Mouse (Mus musculus) hindbrain, embryonic 15.5 days (tissue): ENCODE data around the gene Vps18. TPM values are rescaled to one million over a fixed set of nuclear protein-coding genes. Genes with fewer than 3 reads are reported as not detected.

Experiments
- ATAC-seq: fragments of 200-750 bp; cut with Nextera tagmentation; 2 replicates; pipeline ENCODE4 v1.8.0; 2017; ENCODE audit warnings: low read depth, moderate number of reproducible peaks, moderate TSS enrichment; ENCODE audit not compliant: low FRiP score
- H3K27ac ChIP-seq: fragments of 300-500 bp; sonication (generic); replicated peaks from 2 replicates; pipeline ENCODE4 v1.5.1; 2015; ENCODE audit warnings: mild to moderate bottlenecking, inconsistent platforms
- H3K27me3 ChIP-seq: fragments of 300-500 bp; sonication (generic); 2 replicates; pipeline ENCODE4 v1.6.1; 2015; ENCODE audit warnings: control low read depth, inconsistent platforms
- H3K36me3 ChIP-seq: fragments of 300-500 bp; sonication (generic); 2 replicates; pipeline ENCODE4 v1.6.1; 2015; ENCODE audit warnings: control low read depth, inconsistent platforms
- H3K4me1 ChIP-seq: fragments of 300-500 bp; sonication (generic); replicated peaks from 2 replicates; pipeline ENCODE4 v1.6.1; 2015; ENCODE audit warnings: control low read depth, inconsistent platforms
- H3K4me2 ChIP-seq: fragments of 300-500 bp; sonication (generic); 2 replicates; pipeline ENCODE4 v1.6.1; 2015; ENCODE audit warnings: moderate library complexity, mild to moderate bottlenecking, inconsistent platforms
- H3K4me3 ChIP-seq: fragments of 300-500 bp; sonication (generic); 2 replicates; pipeline ENCODE4 v1.5.1; 2015; ENCODE audit warnings: mild to moderate bottlenecking, inconsistent platforms
- H3K9ac ChIP-seq: fragments of 300-500 bp; sonication (generic); 2 replicates; pipeline ENCODE4 v1.6.1; 2015; ENCODE audit warnings: inconsistent platforms
- H3K9me3 ChIP-seq: fragments of 300-500 bp; sonication (generic); 2 replicates; pipeline ENCODE4 v1.6.1; 2016; ENCODE audit warnings: control low read depth, inconsistent platforms
- WGBS: fragments of 180-500 bp; shearing (Covaris S2); methylation state at CpG from one replicate; pipeline ENCODE4 v1.1.7; 2015; 5-methylcytosine and 5-hydroxymethylcytosine counted together
- polyA plus RNA-seq: library from polyadenylated mRNA; unstranded; fragments of >200 nt; fragmentation: Nextera tagmentation; extraction: Ambion mirVana; gene quantifications from 2 replicates; pipeline ENCODE4 v1.2.1, GENCODE M21; 2015

The Vps18 gene
- polyA plus RNA-seq, 1 experiment from 2014 or later: 30.2 TPM

DNA sequence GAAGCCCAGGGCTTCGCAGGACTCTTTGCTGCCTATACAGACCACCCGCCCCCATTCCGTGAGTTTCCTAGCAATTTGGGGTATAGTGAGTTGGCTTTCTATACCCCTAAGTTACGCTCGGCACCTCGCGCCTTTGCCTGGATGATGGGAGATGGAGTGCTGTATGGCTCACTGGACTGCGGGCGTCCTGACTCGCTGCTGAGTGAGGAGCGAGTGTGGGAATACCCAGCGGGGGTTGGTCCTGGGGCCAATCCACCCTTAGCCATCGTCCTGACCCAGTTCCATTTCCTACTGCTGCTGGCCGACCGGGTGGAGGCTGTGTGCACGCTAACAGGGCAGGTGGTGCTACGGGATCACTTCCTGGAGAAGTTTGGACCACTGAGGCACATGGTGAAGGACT, 4.8 kb downstream of the Vps18 start:
- H3K4me1 ChIP-seq: peaks cover 25% of the 10 kb centered on the region
- H3K9ac ChIP-seq: no peak overlapping the region
- no peaks in the 10 kb centered on the region for H3K27me3 ChIP-seq
- no peaks in the 10 kb centered on the region for H3K9me3 ChIP-seq
- no peak overlapping the region for H3K27ac ChIP-seq
- WGBS: 94% methylated on average over 17 of the region's 17 CpGs
- H3K4me3 ChIP-seq: no peak overlapping the region
- H3K36me3 ChIP-seq: peaks cover 70% of the 10 kb centered on the region
- ATAC-seq: no peak
- H3K4me2 ChIP-seq: no peak overlapping the region

DNA sequence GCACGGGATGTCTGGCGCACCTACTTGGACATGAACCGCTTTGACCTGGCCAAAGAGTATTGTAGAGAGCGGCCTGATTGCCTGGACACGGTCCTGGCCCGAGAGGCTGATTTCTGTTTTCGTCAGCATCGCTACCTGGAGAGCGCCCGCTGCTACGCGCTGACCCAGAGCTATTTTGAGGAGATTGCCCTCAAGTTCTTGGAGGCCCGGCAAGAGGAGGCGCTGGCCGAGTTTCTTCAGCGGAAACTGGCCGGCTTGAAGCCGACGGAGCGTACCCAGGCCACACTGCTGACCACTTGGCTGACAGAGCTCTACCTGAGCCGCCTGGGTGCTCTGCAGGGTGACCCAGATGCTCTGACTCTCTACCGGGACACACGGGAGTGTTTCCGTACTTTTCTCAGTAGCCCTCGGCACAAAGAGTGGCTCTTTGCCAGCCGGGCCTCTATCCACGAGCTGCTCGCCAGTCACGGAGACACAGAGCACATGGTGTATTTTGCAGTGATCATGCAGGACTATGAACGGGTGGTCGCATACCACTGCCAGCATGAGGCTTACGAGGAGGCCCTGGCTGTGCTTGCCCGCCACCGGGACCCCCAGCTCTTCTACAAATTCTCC, 5.3 kb downstream of the Vps18 start:
- 94% methylated on average over 34 of the region's 34 CpGs for WGBS
- no peak overlapping the region for H3K9ac ChIP-seq
- H3K36me3 ChIP-seq: peaks cover 74% of the 10 kb centered on the region
- H3K4me1 ChIP-seq: peaks cover 24% of the 10 kb centered on the region
- H3K27me3 ChIP-seq: no peaks in the 10 kb centered on the region
- no peak overlapping the region for H3K27ac ChIP-seq
- H3K4me2 ChIP-seq: no peak overlapping the region
- no peak overlapping the region for H3K4me3 ChIP-seq
- H3K9me3 ChIP-seq: no peaks in the 10 kb centered on the region
- ATAC-seq: no peak

DNA sequence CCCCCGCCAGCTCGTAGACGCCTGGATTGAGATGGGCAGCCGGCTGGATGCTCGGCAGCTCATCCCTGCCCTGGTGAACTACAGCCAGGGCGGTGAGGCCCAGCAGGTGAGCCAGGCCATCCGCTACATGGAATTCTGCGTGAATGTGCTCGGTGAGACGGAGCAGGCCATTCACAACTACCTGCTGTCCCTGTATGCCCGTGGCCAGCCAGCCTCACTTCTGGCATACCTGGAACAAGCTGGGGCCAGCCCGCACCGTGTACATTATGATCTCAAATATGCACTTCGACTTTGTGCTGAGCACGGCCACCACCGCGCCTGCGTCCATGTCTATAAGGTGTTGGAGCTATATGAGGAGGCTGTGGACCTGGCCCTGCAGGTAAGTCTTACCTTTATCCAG, 5.9 kb downstream of the Vps18 start:
- WGBS: 94% methylated on average over 18 of the region's 18 CpGs
- no peak overlapping the region for H3K4me2 ChIP-seq
- no peak overlapping the region for H3K4me3 ChIP-seq
- peaks cover 19% of the 10 kb centered on the region for H3K4me1 ChIP-seq
- no peak for ATAC-seq
- no peak overlapping the region for H3K27ac ChIP-seq
- H3K9me3 ChIP-seq: no peaks in the 10 kb centered on the region
- H3K9ac ChIP-seq: no peak overlapping the region
- H3K36me3 ChIP-seq: peaks cover 74% of the 10 kb centered on the region
- H3K27me3 ChIP-seq: no peaks in the 10 kb centered on the region

DNA sequence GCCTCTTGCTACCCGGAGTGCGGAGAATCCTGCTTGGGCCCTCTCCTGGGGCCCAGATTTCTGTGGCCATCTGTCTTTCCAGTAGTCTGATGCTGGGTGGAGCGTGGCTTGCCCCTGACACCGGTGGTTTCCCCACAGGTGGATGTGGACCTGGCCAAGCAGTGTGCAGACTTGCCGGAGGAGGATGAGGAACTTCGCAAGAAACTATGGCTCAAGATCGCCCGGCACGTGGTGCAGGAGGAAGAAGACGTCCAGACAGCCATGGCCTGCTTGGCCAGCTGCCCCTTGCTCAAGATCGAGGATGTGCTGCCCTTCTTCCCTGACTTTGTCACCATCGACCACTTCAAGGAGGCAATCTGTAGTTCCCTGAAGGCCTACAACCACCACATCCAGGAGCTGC, 8.2 kb downstream of the Vps18 start:
- ATAC-seq: no peak
- peaks cover 57% of the 10 kb centered on the region for H3K36me3 ChIP-seq
- H3K4me1 ChIP-seq: peaks cover 17% of the 10 kb centered on the region
- 93% methylated on average over 12 of the region's 12 CpGs for WGBS
- no peaks in the 10 kb centered on the region for H3K27me3 ChIP-seq
- H3K9ac ChIP-seq: no peak overlapping the region
- no peak overlapping the region for H3K27ac ChIP-seq
- no peak overlapping the region for H3K4me2 ChIP-seq
- no peak overlapping the region for H3K4me3 ChIP-seq
- no peaks in the 10 kb centered on the region for H3K9me3 ChIP-seq

DNA sequence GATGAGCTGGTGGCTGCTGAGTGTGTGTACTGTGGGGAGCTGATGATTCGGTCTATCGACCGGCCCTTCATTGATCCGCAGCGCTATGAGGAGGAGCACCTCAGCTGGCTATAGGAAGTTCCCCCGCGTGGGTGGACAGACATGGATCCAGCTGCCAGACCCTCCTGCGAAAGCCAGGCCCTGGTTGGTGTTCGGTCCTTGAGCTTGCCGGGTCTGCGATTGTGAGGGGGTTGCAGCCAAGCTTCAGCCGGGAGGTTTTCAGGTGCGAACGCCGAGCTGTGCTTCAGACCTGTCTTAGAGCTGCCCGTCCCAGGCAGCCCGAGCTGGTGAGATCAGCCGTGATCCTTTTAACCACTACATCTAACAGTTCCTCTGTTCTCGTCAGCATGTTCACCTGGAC, 9.0 kb downstream of the Vps18 start:
- Histone ChIP-seq H3K4me1 (peaks cover 17% of the 10 kb centered on the region), H3K4me2 (no peak overlapping the region), H3K27ac (no peak overlapping the region), H3K36me3 (peaks cover 54% of the 10 kb centered on the region), H3K27me3 (no peaks in the 10 kb centered on the region), H3K4me3 (no peak overlapping the region), H3K9me3 (no peaks in the 10 kb centered on the region), H3K9ac (no peak overlapping the region)
- ATAC-seq: no peak
- WGBS: 92% methylated on average over 19 of the region's 19 CpGs

DNA sequence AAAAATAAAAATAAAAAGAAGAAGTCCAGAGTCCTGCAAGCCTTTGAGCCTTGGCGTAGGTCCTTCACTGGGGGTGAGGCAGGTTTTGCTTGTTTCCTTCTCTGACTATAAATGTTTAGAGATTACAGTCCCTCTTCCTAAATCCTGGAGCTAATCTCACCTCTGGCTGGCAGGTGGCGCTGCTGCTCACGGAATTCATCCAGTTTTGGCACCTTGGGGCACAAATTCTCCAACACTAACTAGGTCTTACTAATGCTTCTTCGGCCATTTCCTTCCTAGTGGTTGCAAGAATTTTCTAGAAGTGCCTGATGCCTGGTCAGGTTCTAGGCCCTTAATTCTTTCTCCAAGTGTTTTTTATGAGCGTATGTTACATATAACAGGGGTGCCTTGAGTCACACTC, 9.8 kb downstream of the Vps18 start:
- Histone ChIP-seq H3K27me3 (no peaks in the 10 kb centered on the region), H3K4me3 (no peak overlapping the region), H3K36me3 (peaks cover 46% of the 10 kb centered on the region), H3K27ac (no peak overlapping the region), H3K9ac (no peak overlapping the region), H3K9me3 (no peaks in the 10 kb centered on the region), H3K4me2 (no peak overlapping the region), H3K4me1 (peaks cover 17% of the 10 kb centered on the region)
- WGBS: 49% methylated on average over 5 of the region's 5 CpGs
- ATAC-seq: no peak

DNA sequence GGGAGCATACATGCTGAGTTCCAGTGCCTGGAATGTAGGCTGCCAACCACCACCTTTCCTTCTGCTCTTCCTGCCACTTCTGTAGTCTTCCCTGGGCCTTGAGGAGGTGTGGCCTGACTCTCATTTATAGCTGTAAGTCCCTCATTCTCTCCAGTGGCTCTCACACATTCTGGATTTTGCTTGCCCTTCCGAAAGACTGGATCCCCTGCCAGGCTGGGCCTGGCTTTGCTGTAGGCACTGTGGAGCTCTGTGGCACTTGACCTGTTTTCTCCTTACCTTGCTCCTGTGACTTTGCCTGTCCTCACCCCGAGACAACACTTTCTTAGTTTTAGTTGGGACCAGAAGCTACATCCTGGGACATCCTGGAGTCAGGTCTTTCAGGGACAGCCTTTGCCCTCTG, 10.3 kb downstream of the Vps18 start:
- H3K9ac ChIP-seq: no peak overlapping the region
- no peak for ATAC-seq
- WGBS: 91% methylated on average over 2 of the region's 2 CpGs
- H3K27me3 ChIP-seq: no peaks in the 10 kb centered on the region
- no peak overlapping the region for H3K4me2 ChIP-seq
- H3K27ac ChIP-seq: no peak overlapping the region
- H3K9me3 ChIP-seq: no peaks in the 10 kb centered on the region
- H3K36me3 ChIP-seq: peaks cover 41% of the 10 kb centered on the region
- H3K4me3 ChIP-seq: no peak overlapping the region
- H3K4me1 ChIP-seq: peaks cover 17% of the 10 kb centered on the region

DNA sequence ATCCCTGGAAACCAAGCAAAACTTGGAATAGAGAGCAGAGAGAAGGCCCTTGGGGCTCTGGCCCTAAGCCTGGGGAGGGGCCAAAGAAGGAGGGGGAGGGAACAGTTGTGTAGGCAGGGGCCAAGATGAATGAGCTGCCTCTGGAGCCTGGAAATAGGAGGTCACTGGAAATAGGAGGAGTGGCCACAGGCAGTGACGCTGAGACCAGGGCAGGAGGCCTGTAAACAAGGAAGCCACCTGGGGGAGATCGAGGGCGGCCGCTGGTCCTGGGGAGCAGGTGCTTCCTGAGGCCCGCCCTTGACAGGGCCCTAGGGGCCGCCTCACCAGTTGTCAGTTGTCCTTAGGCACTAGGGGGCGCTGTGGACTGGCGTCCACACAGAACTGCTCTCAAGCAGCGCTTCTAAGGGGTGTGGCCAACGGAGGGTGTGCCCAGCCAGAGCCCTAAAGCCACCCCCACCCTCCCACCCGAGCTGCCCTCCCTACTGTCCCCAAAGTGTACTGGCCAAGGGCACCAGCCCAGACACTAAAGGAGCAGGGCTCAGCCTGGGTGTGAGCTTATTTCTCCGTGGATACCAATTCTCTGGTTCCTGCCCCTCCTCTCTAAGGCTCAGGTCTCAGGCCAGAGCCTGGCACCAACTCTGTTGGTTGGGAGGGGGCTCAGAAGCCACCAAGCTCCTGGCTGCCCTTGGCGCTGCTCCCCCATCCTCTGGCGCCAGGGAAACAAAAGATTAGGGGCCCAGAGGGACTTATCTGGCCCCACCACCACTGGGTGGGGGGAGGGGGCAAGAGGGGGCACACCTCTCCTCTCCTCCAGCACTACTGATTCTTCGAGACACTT, 11.7 kb downstream of the Vps18 start:
- H3K9ac ChIP-seq: no peak overlapping the region
- no peak overlapping the region for H3K4me3 ChIP-seq
- H3K4me2 ChIP-seq: peak overlapping the region; percentile 33
- H3K27me3 ChIP-seq: no peaks in the 10 kb centered on the region
- H3K27ac ChIP-seq: peak overlapping the region; percentile 59
- ATAC-seq: peak; percentile 69
- peaks cover 29% of the 10 kb centered on the region for H3K36me3 ChIP-seq
- peaks cover 20% of the 10 kb centered on the region for H3K4me1 ChIP-seq
- H3K9me3 ChIP-seq: no peaks in the 10 kb centered on the region
- 6% methylated on average over 15 of the region's 15 CpGs for WGBS

DNA sequence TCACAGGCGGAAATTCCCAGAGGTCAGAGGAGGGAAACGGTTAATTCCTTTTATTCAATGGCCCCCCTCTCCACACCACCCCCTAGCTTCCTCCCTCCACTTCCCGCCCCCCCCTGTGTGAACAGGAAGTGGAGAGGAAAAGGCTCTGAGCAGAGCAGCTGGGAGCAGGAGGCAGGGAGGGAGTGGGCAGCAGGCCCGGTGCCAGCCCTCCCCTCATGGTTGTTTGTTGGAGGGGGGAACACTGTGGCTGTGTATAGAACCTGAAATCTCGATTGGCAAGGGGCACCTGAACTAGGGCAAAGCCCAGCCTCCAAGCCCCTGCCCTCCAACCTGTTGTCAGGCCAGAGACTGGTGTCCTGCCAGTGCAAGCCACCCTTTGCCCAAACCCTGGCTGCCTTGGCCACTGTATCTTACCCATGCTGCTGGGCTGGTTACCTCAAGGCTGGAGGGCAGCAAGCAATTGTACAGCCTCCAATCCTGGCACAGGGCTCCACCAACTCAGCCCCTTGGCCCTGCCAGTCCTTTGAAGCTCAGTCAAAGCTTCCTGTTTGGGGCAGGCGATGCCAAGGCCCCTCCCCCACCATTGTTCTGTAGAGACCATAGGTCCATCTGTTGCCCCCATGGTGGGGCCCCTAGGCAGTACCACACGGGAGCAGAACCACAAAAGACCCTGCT, 12.4 kb downstream of the Vps18 start:
- H3K27me3 ChIP-seq: no peaks in the 10 kb centered on the region
- H3K9me3 ChIP-seq: no peaks in the 10 kb centered on the region
- peaks cover 16% of the 10 kb centered on the region for H3K4me1 ChIP-seq
- no peak overlapping the region for H3K4me3 ChIP-seq
- peak overlapping the region; percentile 33 for H3K4me2 ChIP-seq
- peaks cover 24% of the 10 kb centered on the region for H3K36me3 ChIP-seq
- 35% methylated on average over 7 of the region's 7 CpGs for WGBS
- H3K27ac ChIP-seq: peak overlapping the region; percentile 59
- no peak overlapping the region for H3K9ac ChIP-seq
- ATAC-seq: peak; percentile 52

DNA sequence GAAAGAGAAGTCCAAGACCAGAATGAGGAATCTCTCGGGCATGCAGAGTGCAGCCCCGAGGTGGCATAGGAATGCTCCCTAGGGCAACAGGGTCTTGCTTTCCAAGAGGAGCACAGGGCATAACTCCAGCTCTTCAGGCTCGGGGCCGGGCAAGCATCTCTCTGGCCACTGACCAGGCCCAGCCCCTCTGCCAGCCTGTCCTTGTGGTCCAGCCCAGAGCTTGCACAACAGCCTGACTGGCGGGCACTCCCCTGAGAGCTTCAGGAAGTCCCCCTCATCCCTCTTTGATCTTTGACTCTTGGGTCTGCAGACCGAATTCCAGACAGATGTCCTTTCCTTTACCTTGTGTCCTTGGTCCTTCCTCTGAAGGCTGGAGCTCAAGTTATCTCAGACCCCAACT, 14.3 kb downstream of the Vps18 start:
- ATAC-seq: no peak
- Histone ChIP-seq H3K4me3 (no peak overlapping the region), H3K4me1 (peaks cover 14% of the 10 kb centered on the region), H3K9me3 (no peaks in the 10 kb centered on the region), H3K36me3 (peaks cover 8% of the 10 kb centered on the region; the same call in 1 of the 2 replicates), H3K4me2 (no peak overlapping the region), H3K9ac (no peak overlapping the region), H3K27me3 (no peaks in the 10 kb centered on the region), H3K27ac (no peak overlapping the region)
- WGBS: 83% methylated on average over 6 of the region's 6 CpGs

DNA sequence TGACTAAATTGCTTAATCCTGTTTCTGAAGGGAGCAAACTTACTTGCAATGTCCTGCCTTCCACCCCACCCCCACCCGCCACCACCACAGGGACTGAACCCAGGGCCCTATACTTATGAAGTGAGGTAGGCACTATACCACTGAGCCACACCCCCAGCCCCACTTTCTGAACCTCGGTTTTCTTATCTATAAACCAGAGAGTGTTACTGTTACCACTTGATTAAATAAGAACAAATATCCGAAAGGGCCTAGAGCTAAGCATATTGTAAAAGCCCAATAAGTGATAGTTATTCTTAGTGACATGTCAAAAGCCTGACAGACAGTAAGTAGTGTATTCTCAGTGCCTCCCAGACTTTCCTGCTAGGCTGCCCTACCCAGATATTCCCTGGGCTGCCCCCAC, 15.9 kb downstream of the Vps18 start:
- Histone ChIP-seq H3K36me3 (no peaks in the 10 kb centered on the region), H3K9me3 (no peaks in the 10 kb centered on the region), H3K9ac (no peak overlapping the region), H3K27me3 (no peaks in the 10 kb centered on the region), H3K4me3 (no peak overlapping the region), H3K4me2 (no peak overlapping the region), H3K27ac (no peak overlapping the region), H3K4me1 (peaks cover 14% of the 10 kb centered on the region)
- WGBS: 62% methylated on average over 3 of the region's 3 CpGs
- no peak for ATAC-seq

DNA sequence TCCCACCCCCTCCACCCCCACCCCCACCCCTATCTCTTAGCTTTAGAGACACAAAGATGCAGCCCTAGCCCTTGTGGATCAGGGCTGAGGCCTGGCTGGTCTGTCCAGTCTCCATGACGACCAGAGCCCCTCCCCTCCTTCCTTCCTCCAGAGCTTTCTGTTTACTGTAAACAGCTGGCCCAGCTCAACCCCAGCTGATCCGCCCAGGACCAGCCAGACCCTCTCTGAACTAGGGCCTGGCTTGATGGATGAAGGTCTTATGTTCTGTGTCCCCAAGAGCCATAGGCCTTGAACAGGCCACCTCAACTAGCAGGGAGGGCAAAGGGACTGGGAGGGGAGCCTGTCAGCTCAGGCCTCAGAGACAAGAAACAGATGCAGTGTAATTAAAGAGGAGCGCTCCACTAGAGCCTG, 16.3 kb downstream of the Vps18 start:
- 16% methylated on average over 3 of the region's 3 CpGs for WGBS
- Histone ChIP-seq H3K36me3 (no peaks in the 10 kb centered on the region), H3K27ac (no peak overlapping the region), H3K27me3 (no peaks in the 10 kb centered on the region), H3K4me3 (no peak overlapping the region), H3K9ac (no peak overlapping the region), H3K4me1 (peaks cover 14% of the 10 kb centered on the region), H3K9me3 (no peaks in the 10 kb centered on the region), H3K4me2 (no peak overlapping the region)
- peak; percentile 53 for ATAC-seq
